Mouse (Mus musculus) lung, embryonic 16.5 days (tissue): ENCODE measurements around the gene Ppm1g. TPM values are rescaled to one million over a fixed set of nuclear protein-coding genes. Genes with fewer than 3 reads are reported as not detected.

ENCODE experiments used
- ATAC-seq: fragments of 200-750 bp; cut with Nextera tagmentation; 2 replicates; pipeline ENCODE4 v1.8.0; 2017; ENCODE audit warnings: low read depth, mild to moderate bottlenecking, moderate library complexity
- H3K27ac ChIP-seq: fragments of 300-500 bp; sonication (generic); 2 replicates; pipeline ENCODE4 v1.5.1; 2014; ENCODE audit warnings: mild to moderate bottlenecking, control low read depth, low read length
- H3K27me3 ChIP-seq: fragments of 300-500 bp; sonication (generic); 2 replicates; pipeline ENCODE4 v1.6.1; 2014; ENCODE audit warnings: low read depth, low read length, mixed read lengths; ENCODE audit not compliant: control insufficient read depth, insufficient read depth
- H3K36me3 ChIP-seq: fragments of 300-500 bp; sonication (generic); 2 replicates; pipeline ENCODE4 v1.6.1; 2014; ENCODE audit warnings: low read length; ENCODE audit not compliant: control insufficient read depth, insufficient read depth
- H3K4me1 ChIP-seq: fragments of 300-500 bp; sonication (generic); replicated peaks from 2 replicates; pipeline ENCODE4 v1.6.1; 2014; ENCODE audit warnings: low read length, mixed read lengths; ENCODE audit not compliant: control insufficient read depth, insufficient read depth
- H3K4me2 ChIP-seq: fragments of 300-500 bp; sonication (generic); 2 replicates; pipeline ENCODE4 v1.6.1; 2014; ENCODE audit warnings: low read depth, low read length, control low read depth
- H3K4me3 ChIP-seq: fragments of 300-500 bp; sonication (generic); 2 replicates; pipeline ENCODE4 v1.5.1; 2014; ENCODE audit warnings: mild to moderate bottlenecking, low read length, control low read depth
- H3K9ac ChIP-seq: fragments of 300-500 bp; sonication (generic); 2 replicates; pipeline ENCODE4 v1.6.1; 2014; ENCODE audit warnings: low read length, control low read depth
- H3K9me3 ChIP-seq: fragments of 300-500 bp; sonication (generic); 2 replicates; pipeline ENCODE4 v1.6.1; 2016; ENCODE audit warnings: low read length; ENCODE audit not compliant: control insufficient read depth
- WGBS: fragments of 180-500 bp; shearing (Covaris S2); extraction: QIAGEN DNeasy Blood & Tissue Kit; methylation state at CpG from one replicate; pipeline ENCODE4 v1.1.7; 2014; 5-methylcytosine and 5-hydroxymethylcytosine counted together
- polyA plus RNA-seq: library from polyadenylated mRNA; unstranded; fragments of >200 nt; fragmentation: Nextera tagmentation; extraction: Ambion mirVana; gene quantifications from 2 replicates; pipeline ENCODE4 v1.2.1, GENCODE M21; 2015

Gene Ppm1g
- polyA plus RNA-seq, 1 experiment from 2014 or later, result 126 TPM

- Histone ChIP-seq H3K4me1 (peaks cover 5% of the 10 kb centered on the region; the same call in 1 of the 2 replicates), H3K27me3 (no peaks in the 10 kb centered on the region), H3K36me3 (peaks cover 37% of the 10 kb centered on the region), H3K27ac (no peak overlapping the region), H3K4me3 (no peak overlapping the region), H3K9me3 (no peaks in the 10 kb centered on the region), H3K4me2 (no peak overlapping the region), H3K9ac (no peak overlapping the region)
- 75% methylated on average over 4 of the region's 4 CpGs for WGBS
- ATAC-seq, result no peak
Measured at GRCm38 (mm10) chr5:31188223-31188840, 32.2 kb downstream of the Ppm1g start.

GRCm38 (mm10) chr5:31183678-31184077 is 36.8 kb downstream of the Ppm1g start:
- Histone ChIP-seq H3K9me3 (no peaks in the 10 kb centered on the region), H3K4me3 (no peak overlapping the region), H3K36me3 (peaks cover 19% of the 10 kb centered on the region), H3K27ac (no peak overlapping the region), H3K9ac (no peak overlapping the region), H3K27me3 (no peaks in the 10 kb centered on the region), H3K4me1 (peaks cover 3% of the 10 kb centered on the region; the same call in 1 of the 2 replicates), H3K4me2 (no peak overlapping the region)
- 42% methylated on average over 4 of the region's 4 CpGs for WGBS
- ATAC-seq, result no peak

GRCm38 (mm10) chr5:31181183-31181770 is 39.2 kb downstream of the Ppm1g start:
- Histone ChIP-seq H3K9ac (no peak overlapping the region), H3K9me3 (no peaks in the 10 kb centered on the region), H3K4me1 (peaks cover 8% of the 10 kb centered on the region), H3K27me3 (no peaks in the 10 kb centered on the region), H3K4me2 (no peak overlapping the region), H3K36me3 (no peaks in the 10 kb centered on the region), H3K4me3 (no peak overlapping the region), H3K27ac (no peak overlapping the region)
- no peak for ATAC-seq
- WGBS, result 91% methylated on average over 9 of the region's 9 CpGs

DNA sequence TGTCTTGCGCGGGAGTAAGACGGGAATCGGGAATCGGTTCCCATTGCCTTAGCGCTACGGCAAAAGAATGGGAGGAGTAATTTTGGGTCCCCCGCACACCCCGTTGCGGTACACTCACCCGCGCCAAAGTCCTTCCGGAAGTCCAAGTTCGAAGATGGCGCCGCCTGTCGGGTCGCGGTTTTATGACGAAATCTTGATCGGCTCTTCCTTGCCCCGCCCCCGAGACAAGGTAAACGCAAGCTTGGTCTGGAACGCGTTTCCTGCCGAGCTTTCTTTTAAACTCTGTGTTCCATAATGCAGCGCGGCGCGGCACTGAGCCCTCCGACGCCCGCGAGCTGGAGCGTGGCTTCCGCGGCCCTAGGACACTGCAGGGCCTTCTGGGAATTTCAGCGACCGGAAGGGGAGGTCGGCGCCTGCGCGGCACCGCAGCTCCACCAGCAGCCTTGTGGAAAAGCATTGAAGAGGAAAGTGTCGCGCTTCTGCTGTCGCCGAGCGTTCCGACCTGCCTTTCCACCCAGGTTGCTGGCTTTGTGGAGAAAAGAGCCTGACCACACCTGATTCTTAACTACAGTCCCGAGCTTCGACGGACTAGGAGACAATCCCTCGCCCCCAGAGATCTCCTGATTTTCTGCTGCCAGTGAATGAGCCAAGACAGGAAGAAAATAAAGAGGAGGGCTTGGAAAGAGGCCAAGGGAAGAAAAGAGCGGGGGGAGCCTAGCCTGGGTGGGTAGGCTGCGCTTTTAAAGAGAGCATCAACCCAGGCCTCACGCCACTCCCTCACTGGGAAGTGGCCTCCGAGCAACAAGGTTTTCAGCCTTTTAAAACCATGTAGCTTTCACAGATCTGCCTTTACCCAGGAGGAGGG is 40.5 kb downstream of the Ppm1g start, which contains the start of the genes Gm29609 and Gtf3c2:
TSS of gene Gm29609 (minus strand) at position 146 of the 865 bp plus-strand sequence.
TSS of gene Gtf3c2 (minus strand) at position 379 of the 865 bp plus-strand sequence.
- no peaks in the 10 kb centered on the region for H3K9me3 ChIP-seq

DNA sequence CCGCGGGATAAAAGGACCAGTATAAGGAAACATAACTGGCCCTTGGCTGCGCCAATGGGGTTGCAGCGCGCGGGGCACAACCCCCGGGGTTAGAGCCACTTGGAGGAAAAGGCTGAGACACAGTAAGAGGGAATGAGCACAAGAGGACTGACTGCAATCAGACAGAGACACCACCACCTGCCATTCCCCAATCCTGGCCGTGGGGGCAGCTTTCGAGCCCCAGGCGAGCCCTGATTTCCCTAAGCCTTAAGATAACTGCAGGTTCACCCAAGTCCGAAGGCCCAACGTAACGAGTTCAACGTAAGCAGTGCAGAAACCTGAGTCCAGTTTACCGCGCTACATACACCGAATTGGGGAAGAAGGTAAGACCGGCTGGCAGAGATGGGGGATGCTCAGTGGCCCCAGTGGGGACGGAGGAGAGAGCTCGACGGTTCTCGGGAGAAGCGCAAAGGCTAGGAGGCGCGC is 41.2 kb downstream of the Ppm1g start:
- no peaks in the 10 kb centered on the region for H3K36me3 ChIP-seq
- H3K4me2 ChIP-seq, result peak overlapping the region; percentile 87
- peak overlapping the region; percentile 97 for H3K4me3 ChIP-seq
- peaks cover 8% of the 10 kb centered on the region for H3K4me1 ChIP-seq
- H3K27ac ChIP-seq, result peak overlapping the region; percentile 100
- WGBS, result 0% methylated on average over 25 of the region's 25 CpGs
- H3K9ac ChIP-seq, result peak overlapping the region; percentile 82
- peak; percentile 66 for ATAC-seq
- H3K9me3 ChIP-seq, result no peaks in the 10 kb centered on the region
- no peaks in the 10 kb centered on the region for H3K27me3 ChIP-seq

More for the DNA sequence above, 40.5 kb downstream of the Ppm1g start, which contains the start of the genes Gm29609 and Gtf3c2:
- ATAC-seq, result peak; percentile 98
- WGBS, result under 1% methylated on average over 59 of the region's 59 CpGs
- no peaks in the 10 kb centered on the region for H3K36me3 ChIP-seq
- peak within 1 kb of the TSS; percentile 100 for H3K27ac ChIP-seq
- H3K4me3 ChIP-seq, result peak within 1 kb of the TSS; percentile 97
- H3K4me1 ChIP-seq, result peaks cover 8% of the 10 kb centered on the region
- no peaks in the 10 kb centered on the region for H3K27me3 ChIP-seq
- H3K4me2 ChIP-seq, result peak within 1 kb of the TSS; percentile 87
- H3K9ac ChIP-seq, result peak within 1 kb of the TSS; percentile 82

GRCm38 (mm10) chr5:31168630-31169029 is 51.9 kb downstream of the Ppm1g start:
- no peak for ATAC-seq
- H3K9ac ChIP-seq, result no peak overlapping the region
- no peak overlapping the region for H3K4me3 ChIP-seq
- H3K4me1 ChIP-seq, result no peaks in the 10 kb centered on the region
- 79% methylated on average over 4 of the region's 4 CpGs for WGBS
- H3K27me3 ChIP-seq, result no peaks in the 10 kb centered on the region
- H3K27ac ChIP-seq, result no peak overlapping the region
- no peaks in the 10 kb centered on the region for H3K9me3 ChIP-seq
- H3K36me3 ChIP-seq, result peaks cover 59% of the 10 kb centered on the region
- H3K4me2 ChIP-seq, result no peak overlapping the region

DNA sequence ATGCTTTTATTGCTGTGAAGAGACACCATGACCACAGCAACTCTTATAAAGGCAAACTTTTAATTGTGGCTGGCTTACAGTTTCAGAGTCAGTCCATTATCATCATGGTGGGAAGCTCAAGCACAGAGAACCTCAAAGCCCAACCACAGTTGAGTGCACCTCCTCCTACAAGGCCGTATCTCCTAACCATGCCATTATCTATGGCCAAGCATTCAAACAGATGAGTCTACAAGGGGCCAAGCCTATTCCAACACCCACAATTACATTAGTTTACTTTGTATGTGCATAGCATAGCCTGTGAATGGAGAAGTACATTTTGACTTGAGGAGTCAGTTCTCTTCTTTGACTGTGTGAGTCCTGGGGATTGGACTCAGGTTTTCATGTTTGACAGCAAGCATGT is 55.6 kb downstream of the Ppm1g start:
- H3K9me3 ChIP-seq, result no peaks in the 10 kb centered on the region
- no peak overlapping the region for H3K4me3 ChIP-seq
- peaks cover 61% of the 10 kb centered on the region for H3K36me3 ChIP-seq
- H3K27ac ChIP-seq, result no peak overlapping the region
- H3K9ac ChIP-seq, result no peak overlapping the region
- 81% methylated on average over 1 of the region's 1 CpGs for WGBS
- no peaks in the 10 kb centered on the region for H3K4me1 ChIP-seq
- no peak overlapping the region for H3K4me2 ChIP-seq
- no peaks in the 10 kb centered on the region for H3K27me3 ChIP-seq
- ATAC-seq, result no peak

GRCm38 (mm10) chr5:31162462-31162861 is 58.0 kb downstream of the Ppm1g start:
- H3K27ac ChIP-seq, result no peak overlapping the region
- no peak for ATAC-seq
- H3K4me3 ChIP-seq, result no peak overlapping the region
- peaks cover 66% of the 10 kb centered on the region for H3K36me3 ChIP-seq
- H3K27me3 ChIP-seq, result no peaks in the 10 kb centered on the region
- no peaks in the 10 kb centered on the region for H3K4me1 ChIP-seq
- no peaks in the 10 kb centered on the region for H3K9me3 ChIP-seq
- no peak overlapping the region for H3K4me2 ChIP-seq
- H3K9ac ChIP-seq, result no peak overlapping the region

DNA sequence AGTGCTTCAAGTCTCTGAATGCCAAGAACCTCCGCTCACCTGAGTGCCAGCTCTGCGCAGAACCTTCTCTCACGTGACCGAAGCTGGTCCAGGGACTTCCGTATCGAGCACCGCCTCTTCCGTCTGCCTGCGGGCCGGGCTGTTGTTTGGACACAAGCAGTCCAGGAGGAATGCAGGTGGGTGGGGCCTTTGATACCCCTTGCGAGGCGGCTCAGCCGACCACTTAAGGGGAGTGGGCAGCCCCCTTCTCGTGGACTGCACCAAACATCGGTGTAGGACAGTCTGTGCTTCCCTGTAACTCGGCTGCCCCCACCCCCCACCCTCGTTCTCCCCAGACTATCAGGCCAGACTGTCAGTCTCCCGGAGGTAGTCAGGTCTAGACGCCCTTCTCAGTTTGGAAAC is 66.3 kb downstream of the Ppm1g start, which contains the start of gene Mpv17:
TSS of gene Mpv17 (minus strand) at position 100 of the 402 bp plus-strand sequence.
- no peaks in the 10 kb centered on the region for H3K9me3 ChIP-seq
- WGBS, result under 1% methylated on average over 19 of the region's 19 CpGs
- H3K27me3 ChIP-seq, result no peaks in the 10 kb centered on the region
- H3K36me3 ChIP-seq, result peaks cover 23% of the 10 kb centered on the region
- peak within 1 kb of the TSS; percentile 80 for H3K4me2 ChIP-seq
- H3K4me3 ChIP-seq, result peak within 1 kb of the TSS; percentile 72
- H3K4me1 ChIP-seq, result peaks cover 5% of the 10 kb centered on the region
- H3K9ac ChIP-seq, result peak within 1 kb of the TSS; percentile 81
- ATAC-seq, result peak; percentile 96
- H3K27ac ChIP-seq, result peak within 1 kb of the TSS; percentile 75
